Mouse (Mus musculus): Measurements from ENCODE around the gene Prss36.

- TF ChIP-seq CTCF (IDR thresholded peaks at IDR 0.05; ENCODE audit: low read depth, low read length) (no peak), POLR2A (IDR thresholded peaks at IDR 0.05; ENCODE audit: extremely low read depth, insufficient read depth, low read length) (no peak)
Observed at GRCm38 (mm10) chr7:127887191-127887590, 59.3 kb downstream of the Prss36 start.
